Mouse (Mus musculus) inflammation-experienced regulatory T-cells (primary cell): ENCODE data around the gene Osbpl7. TPM values are rescaled to one million over a fixed set of nuclear protein-coding genes. Genes with fewer than 3 reads are reported as not detected.

Experiments
- polyA plus RNA-seq, 2 experiments: library from polyadenylated mRNA; unstranded; fragments of 100-300 nt; shearing (Covaris generic); gene quantifications; one replicate each; pipeline ENCODE4 v1.2.1; 2017

The Osbpl7 gene
- 10 to 100 TPM; 30.6 to 33.7 TPM for polyA plus RNA-seq

DNA sequence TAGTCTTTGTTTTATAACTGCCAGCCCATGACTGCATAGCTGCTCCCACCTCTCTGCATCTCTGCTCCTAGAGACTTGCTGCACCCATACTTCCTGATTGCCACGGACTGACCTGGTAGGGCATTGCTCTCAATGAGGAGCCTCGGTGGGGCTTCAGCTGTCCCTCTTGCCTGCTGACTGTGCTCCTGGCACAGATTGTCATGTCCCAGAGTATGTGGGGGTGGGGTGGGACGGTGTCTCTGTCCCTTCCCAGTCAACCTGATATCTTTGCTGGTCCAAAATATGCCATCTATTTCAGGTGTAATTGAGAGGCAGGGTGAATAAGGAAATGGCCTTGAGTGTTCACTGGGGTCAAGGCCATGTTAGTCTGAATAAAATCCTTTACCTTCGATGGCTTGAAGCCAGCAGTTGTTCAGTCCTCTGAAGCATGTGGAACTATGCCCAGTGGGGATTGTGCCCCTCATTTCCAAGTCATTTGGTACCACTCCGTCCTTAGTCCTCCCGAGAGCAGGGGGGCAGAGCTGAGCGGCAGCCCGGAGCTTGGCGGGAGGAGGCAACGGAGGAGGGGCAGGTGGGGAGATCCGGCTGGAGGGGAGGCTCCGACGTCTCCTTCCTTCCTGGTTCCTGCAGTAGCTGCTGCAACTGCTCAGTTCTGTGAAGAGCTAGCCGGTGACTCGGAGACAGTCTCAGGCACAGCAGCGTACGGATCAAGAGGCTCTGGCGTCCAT, at the start of gene Osbpl7:
TSS of gene Osbpl7 (plus strand) at position 413 of the 728 bp plus-strand sequence.

DNA sequence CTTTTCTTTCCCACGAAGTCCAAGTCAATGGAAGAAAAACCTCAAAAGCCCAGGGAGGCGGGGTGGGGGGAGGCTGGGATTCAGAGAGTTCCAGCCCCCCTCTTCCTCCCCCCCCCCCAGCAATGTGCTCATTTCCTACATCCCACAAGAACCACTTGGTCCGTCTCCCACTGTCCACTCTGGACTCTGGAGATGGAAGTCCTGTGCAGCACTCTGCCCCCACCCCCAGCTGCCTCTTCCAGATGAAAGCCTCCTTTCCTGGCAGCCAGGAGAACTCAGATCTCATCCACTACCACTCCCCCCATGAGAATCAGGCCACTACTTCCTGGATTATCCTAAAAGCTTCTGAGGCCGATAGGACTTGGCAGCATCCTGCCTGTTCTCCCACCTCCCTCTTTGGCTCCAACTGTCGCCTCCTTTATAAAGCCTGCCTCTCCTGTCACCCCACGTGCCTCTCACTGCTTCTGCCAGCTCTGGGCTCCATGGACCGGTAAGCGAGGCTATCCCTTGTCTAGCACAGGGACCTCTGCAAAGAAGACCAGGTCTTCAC, 37.2 kb upstream of the Osbpl7 start, which contains the start of gene Sp6:
TSS of gene Sp6 (plus strand) at position 274 of the 550 bp plus-strand sequence.

GRCm38 (mm10) chr11:97029686-97030417, 20.6 kb upstream of the Osbpl7 start, which contains the start of gene Scrn2:
Gene Scrn2 (plus strand): TSS chr11:97029938.

GRCm38 (mm10) chr11:97041022-97041899, 9.2 kb upstream of the Osbpl7 start, which contains the start of the genes Lrrc46 and Mrpl10:
Gene Lrrc46 (minus strand): TSS chr11:97041407.
Gene Mrpl10 (plus strand): TSS chr11:97041560.

GRCm38 (mm10) chr11:97114671-97115601, 64.5 kb downstream of the Osbpl7 start, which contains the start of gene Tbx21:
Gene Tbx21 (minus strand): TSS chr11:97115331.

Other genes with a start within 250 kb of the Osbpl7 start
- gene Nfe2l1, start 220.7 kb upstream of the Osbpl7 start, polyA plus RNA-seq = 10 to 100 TPM; 50.4 to 79.6 TPM
- gene Copz2, start 200.8 kb upstream of the Osbpl7 start, polyA plus RNA-seq = 1 to 10 TPM in 1 of 2 experiments, not detected in 1; 8.0 TPM
- 10 to 100 TPM; 64.1 to 95.4 TPM for gene Cdk5rap3, start 134.1 kb upstream of the Osbpl7 start, polyA plus RNA-seq
- gene Prr15l, start 122.5 kb upstream of the Osbpl7 start, polyA plus RNA-seq = under 1 TPM; 0.48 to 0.70 TPM
- 10 to 100 TPM; 32.8 to 42.0 TPM for gene Pnpo, start 106.6 kb upstream of the Osbpl7 start, polyA plus RNA-seq
- 10 to 100 TPM; 53.2 to 80.2 TPM for gene Sp2, start 67.7 kb upstream of the Osbpl7 start, polyA plus RNA-seq
- gene Sp6, start 37.2 kb upstream of the Osbpl7 start, polyA plus RNA-seq = 10 to 100 TPM; 26.1 to 30.2 TPM
- 10 to 100 TPM in 1 of 2 experiments, 1 to 10 TPM in 1; 8.8 to 14.8 TPM for gene Scrn2, start 20.7 kb upstream of the Osbpl7 start, polyA plus RNA-seq
- gene Lrrc46, start 9.2 kb upstream of the Osbpl7 start, polyA plus RNA-seq = under 1 TPM; 0.16 to 0.98 TPM
- 10 to 100 TPM; 74.3 TPM for gene Mrpl10, start 9.1 kb upstream of the Osbpl7 start, polyA plus RNA-seq
- gene Tbx21, start 64.7 kb downstream of the Osbpl7 start, polyA plus RNA-seq = 10 to 100 TPM; 31.0 to 50.0 TPM
- gene Tbkbp1, start 100.9 kb downstream of the Osbpl7 start, polyA plus RNA-seq = 1 to 10 TPM in 1 of 2 experiments, under 1 TPM in 1; 0.30 to 1.1 TPM
- gene Kpnb1, start 137.3 kb downstream of the Osbpl7 start, polyA plus RNA-seq = 10 to 100 TPM; 22.6 to 25.1 TPM
- gene Npepps, start 230.0 kb downstream of the Osbpl7 start, polyA plus RNA-seq = 10 to 100 TPM; 35.4 to 45.5 TPM